Mouse (Mus musculus) bone marrow, adult 2 months (tissue): ENCODE results near the gene Rgs6.

Experiments used
- CTCF ChIP-seq: fragments of 200-500 bp; IDR thresholded peaks from 2 replicates; pipeline ENCODE4 v1.5.1; 2011; ENCODE audit warnings: low read length, control low read depth; ENCODE audit not compliant: control insufficient read depth, insufficient read depth
- POLR2A ChIP-seq: fragments of 200-500 bp; IDR thresholded peaks from 2 replicates; pipeline ENCODE4 v1.6.1; 2011; ENCODE audit warnings: low read depth, mild to moderate bottlenecking, control low read depth, low read length, borderline replicate concordance; ENCODE audit not compliant: control insufficient read depth

- TF ChIP-seq CTCF (no peak), POLR2A (no peak)
These were observed 554.4 kb downstream of the Rgs6 start for GRCm38 (mm10) chr12:83142507-83142906.
